Mouse (Mus musculus): ENCODE results near the gene Btg1. TPM values are rescaled to one million over a fixed set of nuclear protein-coding genes. Genes with fewer than 3 reads are reported as not detected.
A peak's percentile ranks its signal among the peaks of the same experiment; 100 is the strongest.

Gene Btg1
- polyA plus RNA-seq (2014; fragmentation: Nextera tagmentation; extraction: Ambion mirVana) = 77.0 and 88.1 TPM in 2 replicates

GRCm38 (mm10) chr10:96616709-96617116, at the start of gene Btg1:
Gene Btg1, plus strand, starts transcription at chr10:96617006.
- Histone ChIP-seq H3K9ac (ENCODE audit: low read length) (peak within 1 kb of the TSS; percentile 99), H3K4me1 (ENCODE audit: control insufficient read depth in 2 of 2, insufficient read depth in 2 of 2, low read length in 2 of 2) (peaks cover 2 to 11% of the 10 kb centered on the region in 2 experiments), H3K4me3 (ENCODE audit: control insufficient read depth in 1 of 2, insufficient read depth in 1 of 2, low read depth in 1 of 2, low read length in 2 of 2) (peak within 1 kb of the TSS; percentile 93 to 95), H3K9me3 (ENCODE audit: control insufficient read depth, low read length) (no peaks in the 10 kb centered on the region), H3K4me2 (ENCODE audit: low read length) (peak within 1 kb of the TSS; percentile 92), H3K36me3 (ENCODE audit: control insufficient read depth, insufficient read depth, low read length) (peaks cover 26% of the 10 kb centered on the region), H3K27me3 (ENCODE audit: control insufficient read depth, insufficient read depth, low read length) (no peaks in the 10 kb centered on the region), H3K27ac (replicated peaks in 1 of 2; ENCODE audit: control insufficient read depth in 1 of 2, insufficient read depth in 1 of 2, low read depth in 2 of 2, low read length in 2 of 2) (peak within 1 kb of the TSS; percentile 93 to 95)
- peak; percentile 96 for ATAC-seq (ENCODE audit: insufficient number of reproducible peaks, insufficient read depth, low FRiP score, low read depth)
- under 1% methylated on average over 37 of the region's 37 CpGs for WGBS

DNA sequence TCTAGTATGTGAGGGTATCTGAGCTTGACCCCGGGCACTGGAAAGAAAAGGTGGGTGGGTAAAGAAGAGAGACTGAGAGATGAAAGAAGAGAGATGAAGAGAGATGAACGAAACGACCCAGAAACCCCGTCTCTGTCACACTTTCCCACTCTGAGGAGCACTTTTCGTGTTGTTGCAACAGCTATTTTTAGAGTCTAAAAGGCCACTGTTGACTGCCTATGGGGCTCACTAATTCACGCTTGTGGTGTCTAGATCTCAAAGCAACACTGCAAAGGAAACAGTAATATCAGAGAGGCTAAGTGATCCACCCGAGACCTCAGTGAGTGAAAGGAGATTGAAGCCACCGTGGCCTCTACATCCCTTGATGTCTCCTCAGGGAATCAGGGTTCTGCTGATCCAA, 47.3 kb upstream of the Btg1 start:
- H3K9ac ChIP-seq (ENCODE audit: low read length) = no peak overlapping the region
- ATAC-seq (ENCODE audit: insufficient number of reproducible peaks, insufficient read depth, low FRiP score, low read depth) = no peak
- WGBS = 29% methylated on average over 8 of the region's 8 CpGs
- H3K4me3 ChIP-seq (ENCODE audit: control insufficient read depth in 1 of 2, insufficient read depth in 1 of 2, low read depth in 1 of 2, low read length in 2 of 2) = no peak overlapping the region
- H3K4me1 ChIP-seq (ENCODE audit: control insufficient read depth in 2 of 2, insufficient read depth in 2 of 2, low read length in 2 of 2) = 0 out of 4 replicates have a peak, but pooled peaks cover 0 to 2% of the 10 kb centered on the region in 2 experiments
- H3K9me3 ChIP-seq (ENCODE audit: control insufficient read depth, low read length) = no peaks in the 10 kb centered on the region
- H3K4me2 ChIP-seq (ENCODE audit: low read length) = no peak overlapping the region
- H3K27ac ChIP-seq (replicated peaks in 1 of 2; ENCODE audit: control insufficient read depth in 1 of 2, insufficient read depth in 1 of 2, low read depth in 2 of 2, low read length in 2 of 2) = no peak overlapping the region
- H3K27me3 ChIP-seq (ENCODE audit: control insufficient read depth, insufficient read depth, low read length) = no peaks in the 10 kb centered on the region
- no peaks in the 10 kb centered on the region for H3K36me3 ChIP-seq (ENCODE audit: control insufficient read depth, insufficient read depth, low read length)

- Histone ChIP-seq H3K4me2 (ENCODE audit: low read length) (no peak overlapping the region), H3K4me1 (ENCODE audit: control insufficient read depth in 2 of 2, insufficient read depth in 2 of 2, low read length in 2 of 2) (0 out of 4 replicates have a peak, but pooled peaks cover 0 to 2% of the 10 kb centered on the region in 2 experiments), H3K9ac (ENCODE audit: low read length) (no peak overlapping the region), H3K4me3 (ENCODE audit: control insufficient read depth in 1 of 2, insufficient read depth in 1 of 2, low read depth in 1 of 2, low read length in 2 of 2) (no peak overlapping the region), H3K9me3 (ENCODE audit: control insufficient read depth, low read length) (no peaks in the 10 kb centered on the region), H3K27me3 (ENCODE audit: control insufficient read depth, insufficient read depth, low read length) (no peaks in the 10 kb centered on the region), H3K36me3 (ENCODE audit: control insufficient read depth, insufficient read depth, low read length) (no peaks in the 10 kb centered on the region), H3K27ac (replicated peaks in 1 of 2; ENCODE audit: control insufficient read depth in 1 of 2, insufficient read depth in 1 of 2, low read depth in 2 of 2, low read length in 2 of 2) (no peak overlapping the region)
- 59% methylated on average over 4 of the region's 4 CpGs for WGBS
- no peak for ATAC-seq (ENCODE audit: insufficient number of reproducible peaks, insufficient read depth, low FRiP score, low read depth)
These were observed 45.6 kb upstream of the Btg1 start for GRCm38 (mm10) chr10:96571176-96571575.

GRCm38 (mm10) chr10:96574786-96575185, 42.0 kb upstream of the Btg1 start:
- 86% methylated on average over 6 of the region's 6 CpGs for WGBS
- no peak for ATAC-seq (ENCODE audit: insufficient number of reproducible peaks, insufficient read depth, low FRiP score, low read depth)
- H3K4me1 ChIP-seq (ENCODE audit: control insufficient read depth in 2 of 2, insufficient read depth in 2 of 2, low read length in 2 of 2) = no peaks in the 10 kb centered on the region
- no peaks in the 10 kb centered on the region for H3K36me3 ChIP-seq (ENCODE audit: control insufficient read depth, insufficient read depth, low read length)
- H3K27ac ChIP-seq (replicated peaks in 1 of 2; ENCODE audit: control insufficient read depth in 1 of 2, insufficient read depth in 1 of 2, low read depth in 2 of 2, low read length in 2 of 2) = no peak overlapping the region
- H3K4me2 ChIP-seq (ENCODE audit: low read length) = no peak overlapping the region
- no peaks in the 10 kb centered on the region for H3K9me3 ChIP-seq (ENCODE audit: control insufficient read depth, low read length)
- H3K4me3 ChIP-seq (ENCODE audit: control insufficient read depth in 1 of 2, insufficient read depth in 1 of 2, low read depth in 1 of 2, low read length in 2 of 2) = no peak overlapping the region
- H3K27me3 ChIP-seq (ENCODE audit: control insufficient read depth, insufficient read depth, low read length) = no peaks in the 10 kb centered on the region
- no peak overlapping the region for H3K9ac ChIP-seq (ENCODE audit: low read length)

GRCm38 (mm10) chr10:96575338-96575737, 41.5 kb upstream of the Btg1 start:
- no peaks in the 10 kb centered on the region for H3K27me3 ChIP-seq (ENCODE audit: control insufficient read depth, insufficient read depth, low read length)
- H3K4me1 ChIP-seq (ENCODE audit: control insufficient read depth in 2 of 2, insufficient read depth in 2 of 2, low read length in 2 of 2) = no peaks in the 10 kb centered on the region
- ATAC-seq (ENCODE audit: insufficient number of reproducible peaks, insufficient read depth, low FRiP score, low read depth) = no peak
- H3K4me3 ChIP-seq (ENCODE audit: control insufficient read depth in 1 of 2, insufficient read depth in 1 of 2, low read depth in 1 of 2, low read length in 2 of 2) = no peak overlapping the region
- no peaks in the 10 kb centered on the region for H3K9me3 ChIP-seq (ENCODE audit: control insufficient read depth, low read length)
- no peak overlapping the region for H3K27ac ChIP-seq (replicated peaks in 1 of 2; ENCODE audit: control insufficient read depth in 1 of 2, insufficient read depth in 1 of 2, low read depth in 2 of 2, low read length in 2 of 2)
- WGBS = 84% methylated on average over 5 of the region's 5 CpGs
- H3K4me2 ChIP-seq (ENCODE audit: low read length) = no peak overlapping the region
- H3K36me3 ChIP-seq (ENCODE audit: control insufficient read depth, insufficient read depth, low read length) = no peaks in the 10 kb centered on the region
- H3K9ac ChIP-seq (ENCODE audit: low read length) = no peak overlapping the region

DNA sequence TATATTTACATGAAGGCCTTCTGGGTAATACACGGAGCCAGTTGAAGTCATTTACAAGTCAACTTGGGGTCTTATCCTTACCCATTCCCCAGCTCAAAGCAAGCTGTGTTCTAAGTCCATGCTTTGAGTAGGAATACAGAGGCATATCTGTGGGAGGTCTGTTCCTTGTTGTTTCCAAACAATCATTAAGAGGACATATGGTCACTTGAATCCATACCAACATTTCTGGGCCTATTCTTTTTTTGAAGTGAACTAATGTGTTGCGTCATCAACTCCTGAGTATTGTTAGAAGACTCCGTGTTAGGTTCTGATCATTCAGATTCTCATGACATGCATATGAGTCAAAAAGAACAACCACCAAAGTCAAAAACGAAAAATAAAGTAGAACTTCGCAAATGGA, 37.9 kb upstream of the Btg1 start:
- 87% methylated on average over 5 of the region's 5 CpGs for WGBS
- Histone ChIP-seq H3K9ac (ENCODE audit: low read length) (no peak overlapping the region), H3K4me3 (ENCODE audit: control insufficient read depth in 1 of 2, insufficient read depth in 1 of 2, low read depth in 1 of 2, low read length in 2 of 2) (no peak overlapping the region), H3K4me2 (ENCODE audit: low read length) (no peak overlapping the region), H3K36me3 (ENCODE audit: control insufficient read depth, insufficient read depth, low read length) (no peaks in the 10 kb centered on the region), H3K27me3 (ENCODE audit: control insufficient read depth, insufficient read depth, low read length) (no peaks in the 10 kb centered on the region), H3K4me1 (ENCODE audit: control insufficient read depth in 2 of 2, insufficient read depth in 2 of 2, low read length in 2 of 2) (no peaks in the 10 kb centered on the region), H3K27ac (replicated peaks in 1 of 2; ENCODE audit: control insufficient read depth in 1 of 2, insufficient read depth in 1 of 2, low read depth in 2 of 2, low read length in 2 of 2) (no peak overlapping the region), H3K9me3 (ENCODE audit: control insufficient read depth, low read length) (no peaks in the 10 kb centered on the region)
- no peak for ATAC-seq (ENCODE audit: insufficient number of reproducible peaks, insufficient read depth, low FRiP score, low read depth)

DNA sequence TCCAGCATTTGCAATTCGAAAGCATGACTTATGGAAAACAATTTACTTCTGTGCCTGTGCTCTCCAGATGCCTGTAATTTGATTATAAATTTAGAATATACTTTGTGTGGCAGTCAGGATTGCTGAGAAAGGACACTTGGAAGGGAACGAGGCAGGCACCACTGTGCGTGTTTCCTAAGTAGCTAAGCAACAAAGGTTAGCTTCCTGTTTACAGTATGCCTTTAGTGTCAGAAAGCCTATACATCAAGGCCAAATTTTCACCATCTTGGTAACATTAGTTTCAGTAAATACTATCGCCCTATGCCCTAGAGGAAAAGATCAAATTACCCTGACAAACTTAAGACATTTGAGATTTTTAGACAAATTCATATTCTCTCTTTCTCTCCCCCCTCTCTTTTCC, 37.4 kb upstream of the Btg1 start:
- no peak for ATAC-seq (ENCODE audit: insufficient number of reproducible peaks, insufficient read depth, low FRiP score, low read depth)
- H3K36me3 ChIP-seq (ENCODE audit: control insufficient read depth, insufficient read depth, low read length) = no peaks in the 10 kb centered on the region
- H3K9ac ChIP-seq (ENCODE audit: low read length) = no peak overlapping the region

GRCm38 (mm10) chr10:96580246-96580645, 36.6 kb upstream of the Btg1 start:
- Histone ChIP-seq H3K9me3 (ENCODE audit: control insufficient read depth, low read length) (no peaks in the 10 kb centered on the region), H3K4me2 (ENCODE audit: low read length) (no peak overlapping the region), H3K4me3 (ENCODE audit: control insufficient read depth in 1 of 2, insufficient read depth in 1 of 2, low read depth in 1 of 2, low read length in 2 of 2) (no peak overlapping the region), H3K36me3 (ENCODE audit: control insufficient read depth, insufficient read depth, low read length) (no peaks in the 10 kb centered on the region), H3K27me3 (ENCODE audit: control insufficient read depth, insufficient read depth, low read length) (no peaks in the 10 kb centered on the region), H3K27ac (replicated peaks in 1 of 2; ENCODE audit: control insufficient read depth in 1 of 2, insufficient read depth in 1 of 2, low read depth in 2 of 2, low read length in 2 of 2) (no peak overlapping the region), H3K9ac (ENCODE audit: low read length) (no peak overlapping the region), H3K4me1 (ENCODE audit: control insufficient read depth in 2 of 2, insufficient read depth in 2 of 2, low read length in 2 of 2) (no peaks in the 10 kb centered on the region)
- ATAC-seq (ENCODE audit: insufficient number of reproducible peaks, insufficient read depth, low FRiP score, low read depth) = no peak
- 52% methylated on average over 7 of the region's 7 CpGs for WGBS

More for the DNA sequence above, 37.4 kb upstream of the Btg1 start:
- WGBS = 68% methylated on average over 4 of the region's 4 CpGs
- Histone ChIP-seq H3K4me3 (ENCODE audit: control insufficient read depth in 1 of 2, insufficient read depth in 1 of 2, low read depth in 1 of 2, low read length in 2 of 2) (no peak overlapping the region), H3K4me1 (ENCODE audit: control insufficient read depth in 2 of 2, insufficient read depth in 2 of 2, low read length in 2 of 2) (no peaks in the 10 kb centered on the region), H3K27ac (replicated peaks in 1 of 2; ENCODE audit: control insufficient read depth in 1 of 2, insufficient read depth in 1 of 2, low read depth in 2 of 2, low read length in 2 of 2) (no peak overlapping the region), H3K9me3 (ENCODE audit: control insufficient read depth, low read length) (no peaks in the 10 kb centered on the region), H3K27me3 (ENCODE audit: control insufficient read depth, insufficient read depth, low read length) (no peaks in the 10 kb centered on the region), H3K4me2 (ENCODE audit: low read length) (no peak overlapping the region)
